Mouse (Mus musculus) forebrain, embryonic 11.5 days (tissue): ENCODE data around the gene Fzd1. TPM values are rescaled to one million over a fixed set of nuclear protein-coding genes. Genes with fewer than 3 reads are reported as not detected.

ENCODE experiments used
- ATAC-seq: fragments of 200-750 bp; cut with Nextera tagmentation; replicated peaks from 2 replicates; pipeline ENCODE4 v1.8.0; 2017; ENCODE audit warnings: moderate TSS enrichment; ENCODE audit not compliant: low FRiP score
- DNase-seq: peaks from one replicate; pipeline ENCODE4 v3.0.0-alpha.2; 2017; ENCODE audit warnings: low spot score
- H3K27ac ChIP-seq: fragments of 300-500 bp; sonication (generic); 2 replicates; pipeline ENCODE4 v1.5.1; 2014; ENCODE audit warnings: low read depth, low read length
- H3K27me3 ChIP-seq: fragments of 300-500 bp; sonication (generic); 2 replicates; pipeline ENCODE4 v1.6.1; 2014; ENCODE audit warnings: mild to moderate bottlenecking, low read length, mixed read lengths; ENCODE audit not compliant: control insufficient read depth, insufficient read depth
- H3K36me3 ChIP-seq: fragments of 300-500 bp; sonication (generic); 2 replicates; pipeline ENCODE4 v1.6.1; 2014; ENCODE audit warnings: mild to moderate bottlenecking, low read length, moderate library complexity, mixed read lengths; ENCODE audit not compliant: control insufficient read depth, insufficient read depth
- H3K4me1 ChIP-seq: fragments of 300-500 bp; sonication (generic); replicated peaks from 2 replicates; pipeline ENCODE4 v1.6.1; 2014; ENCODE audit warnings: low read length, mixed read lengths; ENCODE audit not compliant: control insufficient read depth, insufficient read depth
- H3K4me2 ChIP-seq: fragments of 300-500 bp; sonication (generic); 2 replicates; pipeline ENCODE4 v1.6.1; 2014; ENCODE audit warnings: low read depth, mild to moderate bottlenecking, low read length, moderate library complexity, mixed read lengths; ENCODE audit not compliant: severe bottlenecking
- H3K4me3 ChIP-seq: fragments of 300-500 bp; sonication (generic); 2 replicates; pipeline ENCODE4 v1.5.1; 2014; ENCODE audit warnings: low read depth, low read length
- H3K9ac ChIP-seq: fragments of 300-500 bp; sonication (generic); 2 replicates; pipeline ENCODE4 v1.6.1; 2014; ENCODE audit warnings: low read length
- H3K9me3 ChIP-seq: fragments of 300-500 bp; sonication (generic); 2 replicates; pipeline ENCODE4 v1.6.1; 2016; ENCODE audit warnings: low read length, mixed read lengths; ENCODE audit not compliant: control insufficient read depth
- WGBS: fragments of 180-500 bp; shearing (Covaris S2); extraction: QIAGEN DNeasy Blood & Tissue Kit; methylation state at CpG from one replicate; pipeline ENCODE4 v1.1.7; 2014; 5-methylcytosine and 5-hydroxymethylcytosine counted together
- polyA plus RNA-seq: library from polyadenylated mRNA; unstranded; fragments of >200 nt; fragmentation: Nextera tagmentation; extraction: Ambion mirVana; gene quantifications from 2 replicates; pipeline ENCODE4 v1.2.1, GENCODE M21; 2014

The Fzd1 gene
- polyA plus RNA-seq, 1 experiment from 2014 or later: 36.4 TPM

DNA sequence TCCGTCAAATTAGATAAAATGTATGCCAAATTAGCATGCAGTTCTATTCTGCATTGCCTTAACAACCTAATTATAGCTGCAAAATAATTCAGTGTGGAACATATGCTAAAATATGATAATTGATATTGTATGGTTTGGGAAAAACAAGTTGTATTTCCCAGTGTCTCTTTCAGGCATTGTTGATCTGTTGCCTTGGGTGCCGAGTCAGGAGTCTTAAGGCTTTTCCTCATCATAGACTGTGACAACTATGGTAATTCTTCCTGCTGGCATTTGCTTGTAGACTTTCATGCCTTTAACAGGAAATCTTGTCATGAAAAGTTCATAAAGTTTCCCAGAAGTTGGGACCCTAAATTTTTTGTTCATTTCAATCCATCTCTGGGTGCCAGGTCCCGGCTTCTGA is 20.4 kb upstream of the Fzd1 start:
- no peak overlapping the region for H3K27ac ChIP-seq
- no peaks in the 10 kb centered on the region for H3K36me3 ChIP-seq
- H3K9ac ChIP-seq: no peak overlapping the region
- H3K27me3 ChIP-seq: no peaks in the 10 kb centered on the region
- no peak overlapping the region for H3K4me3 ChIP-seq
- H3K9me3 ChIP-seq: no peaks in the 10 kb centered on the region
- H3K4me1 ChIP-seq: peaks cover 4% of the 10 kb centered on the region
- H3K4me2 ChIP-seq: no peak overlapping the region
- DNase-seq: no peak
- no peak for ATAC-seq
- 86% methylated on average over 3 of the region's 3 CpGs for WGBS

DNA sequence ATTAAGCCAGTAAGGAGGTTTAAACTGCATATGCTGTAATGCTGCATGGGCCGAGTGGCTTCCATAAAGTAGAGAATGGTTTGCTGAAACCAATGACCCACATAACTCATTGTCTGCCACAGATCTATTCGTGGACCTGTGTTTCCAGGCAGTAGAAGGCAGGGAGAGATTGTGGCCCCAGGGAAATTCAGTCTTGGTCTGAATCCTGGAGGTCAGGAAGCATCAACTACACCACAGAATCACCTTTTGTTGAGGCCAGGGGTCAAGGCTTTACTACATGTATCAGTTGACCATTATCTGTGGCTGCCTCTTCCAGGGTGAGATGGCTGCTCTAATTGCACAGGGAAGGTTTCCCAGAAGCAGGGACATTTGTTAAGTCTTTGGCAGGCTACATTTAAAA is 18.7 kb upstream of the Fzd1 start:
- H3K4me2 ChIP-seq: no peak overlapping the region
- H3K9me3 ChIP-seq: no peaks in the 10 kb centered on the region
- no peak overlapping the region for H3K4me3 ChIP-seq
- no peaks in the 10 kb centered on the region for H3K27me3 ChIP-seq
- 69% methylated on average over 2 of the region's 2 CpGs for WGBS
- no peak overlapping the region for H3K27ac ChIP-seq
- no peak overlapping the region for H3K9ac ChIP-seq
- DNase-seq (no peak), ATAC-seq (no peak)
- H3K36me3 ChIP-seq: no peaks in the 10 kb centered on the region
- H3K4me1 ChIP-seq: peaks cover 6% of the 10 kb centered on the region

DNA sequence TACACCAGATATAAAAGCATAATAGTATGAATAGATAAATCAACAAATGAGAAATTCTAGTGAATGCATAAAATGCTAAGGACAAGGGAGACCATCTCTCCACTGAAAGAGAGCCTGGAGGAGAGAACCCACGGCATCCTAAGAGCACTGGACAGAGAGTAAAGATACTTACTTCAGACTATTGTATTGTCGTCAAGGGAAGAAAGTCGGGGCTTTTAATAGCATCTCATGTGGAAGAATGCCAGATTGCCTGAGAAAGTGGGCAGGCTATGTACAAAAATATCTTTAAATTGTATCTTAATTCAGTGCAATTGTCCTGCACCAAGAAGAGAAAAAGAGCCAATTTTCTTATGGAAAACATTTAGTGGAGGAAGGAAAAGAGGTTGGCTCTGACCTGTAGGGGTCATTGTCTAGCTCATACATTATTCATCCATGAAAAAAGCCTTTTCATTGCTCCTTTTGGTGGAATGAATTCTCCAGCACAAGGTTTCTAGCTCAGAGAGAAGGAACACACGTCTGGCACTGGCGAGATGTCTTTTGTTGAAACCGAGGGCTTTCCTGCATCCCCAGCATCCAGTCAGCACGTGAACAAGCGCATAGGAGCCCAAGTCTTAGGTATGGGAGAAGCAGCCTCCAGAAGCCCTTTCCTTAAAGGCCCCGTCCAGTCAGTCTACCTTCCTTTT is 15.4 kb upstream of the Fzd1 start:
- H3K4me1 ChIP-seq: peaks cover 6% of the 10 kb centered on the region
- H3K27ac ChIP-seq: peak overlapping the region; percentile 59; the same call in 1 of the 2 replicates
- ATAC-seq: peak; percentile 72
- no peak overlapping the region for H3K9ac ChIP-seq
- no peaks in the 10 kb centered on the region for H3K36me3 ChIP-seq
- H3K9me3 ChIP-seq: no peaks in the 10 kb centered on the region
- DNase-seq: no peak
- no peak overlapping the region for H3K4me3 ChIP-seq
- H3K27me3 ChIP-seq: no peaks in the 10 kb centered on the region
- WGBS: 19% methylated on average over 9 of the region's 9 CpGs
- no peak overlapping the region for H3K4me2 ChIP-seq

DNA sequence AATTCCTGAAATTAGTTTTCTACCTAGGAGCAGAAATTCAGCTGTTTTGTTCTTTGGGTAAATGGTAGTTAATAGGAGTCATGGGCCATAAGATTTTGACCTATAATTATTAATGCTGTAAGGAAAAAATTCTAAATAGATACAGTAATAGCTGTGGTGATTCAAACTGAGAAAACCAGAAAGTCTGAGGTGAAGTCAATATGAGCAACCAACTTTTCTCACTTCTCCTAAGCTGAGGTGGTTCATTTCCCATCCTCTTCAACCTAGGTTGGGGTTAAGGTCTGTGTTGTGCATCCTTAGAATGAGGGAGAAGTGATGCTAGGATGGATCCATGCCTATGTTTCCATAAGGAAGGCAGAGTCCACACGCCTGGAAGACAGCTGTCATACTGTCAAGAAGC is 12.8 kb upstream of the Fzd1 start:
- Histone ChIP-seq H3K4me3 (no peak overlapping the region), H3K27me3 (no peaks in the 10 kb centered on the region), H3K9ac (no peak overlapping the region), H3K4me1 (peaks cover 6% of the 10 kb centered on the region), H3K36me3 (no peaks in the 10 kb centered on the region), H3K27ac (no peak overlapping the region), H3K9me3 (no peaks in the 10 kb centered on the region), H3K4me2 (no peak overlapping the region)
- DNase-seq: no peak
- 91% methylated on average over 1 of the region's 1 CpGs for WGBS
- ATAC-seq: no peak

DNA sequence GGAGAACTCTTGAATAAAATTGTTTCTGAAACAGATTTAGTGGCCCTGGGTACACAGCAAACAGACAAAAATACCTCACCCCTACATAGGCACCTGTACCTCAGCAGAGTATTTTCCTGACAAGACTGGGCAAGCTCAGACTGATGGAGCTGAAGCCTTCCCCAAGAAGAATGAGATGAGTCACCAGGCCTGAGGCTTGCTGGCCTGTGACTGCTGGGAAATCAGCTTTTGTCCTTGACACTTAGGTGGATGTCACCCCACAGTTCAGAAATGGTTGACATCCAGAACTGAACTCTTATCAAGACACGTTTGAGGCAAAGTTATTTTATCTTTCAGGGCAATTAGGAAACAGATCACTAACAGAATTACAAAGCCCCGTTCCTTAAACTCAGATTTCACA is 10.1 kb upstream of the Fzd1 start:
- Histone ChIP-seq H3K4me3 (no peak overlapping the region), H3K4me1 (no peaks in the 10 kb centered on the region), H3K36me3 (no peaks in the 10 kb centered on the region), H3K9me3 (no peaks in the 10 kb centered on the region), H3K27ac (no peak overlapping the region), H3K27me3 (no peaks in the 10 kb centered on the region), H3K4me2 (no peak overlapping the region), H3K9ac (no peak overlapping the region)
- DNase-seq (no peak), ATAC-seq (no peak)
- 86% methylated on average over 2 of the region's 2 CpGs for WGBS

DNA sequence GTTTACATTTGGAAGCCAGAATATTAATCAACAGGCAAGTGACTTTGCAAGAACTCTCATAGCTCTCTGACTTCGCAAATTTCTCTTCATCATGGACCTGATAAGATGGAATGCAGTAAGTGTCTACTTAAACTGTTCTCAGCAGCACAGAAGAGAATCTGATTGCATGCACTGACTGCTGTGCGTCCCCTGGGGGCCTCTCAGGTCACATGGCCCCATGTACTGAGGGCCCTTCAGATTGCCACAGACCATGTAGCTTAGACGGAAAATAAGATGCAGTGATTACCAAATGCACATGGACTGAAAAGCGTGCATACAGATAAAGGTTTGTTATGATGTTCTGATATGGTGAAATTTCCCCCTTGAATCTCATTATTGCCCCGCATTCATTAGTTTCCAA is 8.9 kb upstream of the Fzd1 start:
- Histone ChIP-seq H3K9ac (no peak overlapping the region), H3K27ac (no peak overlapping the region), H3K4me3 (no peak overlapping the region), H3K9me3 (no peaks in the 10 kb centered on the region), H3K36me3 (no peaks in the 10 kb centered on the region), H3K4me1 (no peaks in the 10 kb centered on the region), H3K4me2 (no peak overlapping the region), H3K27me3 (no peaks in the 10 kb centered on the region)
- 85% methylated on average over 5 of the region's 5 CpGs for WGBS
- DNase-seq (no peak), ATAC-seq (no peak)

DNA sequence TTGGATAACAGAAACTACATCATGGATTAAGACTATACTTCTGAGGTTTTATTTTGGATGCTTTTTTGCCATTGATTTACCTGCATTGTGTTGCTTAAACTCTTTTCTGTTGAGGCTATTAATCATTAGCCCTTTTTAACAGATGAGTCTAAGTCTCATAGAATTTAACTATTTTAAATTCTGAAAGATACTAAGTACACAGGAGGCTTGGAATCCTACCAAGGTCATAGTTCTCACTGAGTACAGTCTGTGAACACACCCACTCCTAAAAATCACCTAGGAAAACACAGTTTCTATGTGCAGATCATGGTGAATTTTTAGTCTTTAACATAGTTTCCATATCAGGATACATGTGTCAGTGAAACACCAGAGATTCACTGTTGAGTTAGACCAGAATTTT is 4.1 kb upstream of the Fzd1 start:
- no peaks in the 10 kb centered on the region for H3K9me3 ChIP-seq
- no peaks in the 10 kb centered on the region for H3K27me3 ChIP-seq
- no peaks in the 10 kb centered on the region; the same call in 1 of the 2 replicates for H3K4me1 ChIP-seq
- DNase-seq (no peak), ATAC-seq (no peak)
- H3K27ac ChIP-seq: no peak overlapping the region
- no peak overlapping the region for H3K9ac ChIP-seq
- H3K4me2 ChIP-seq: no peak overlapping the region
- H3K36me3 ChIP-seq: no peaks in the 10 kb centered on the region
- no peak overlapping the region for H3K4me3 ChIP-seq

DNA sequence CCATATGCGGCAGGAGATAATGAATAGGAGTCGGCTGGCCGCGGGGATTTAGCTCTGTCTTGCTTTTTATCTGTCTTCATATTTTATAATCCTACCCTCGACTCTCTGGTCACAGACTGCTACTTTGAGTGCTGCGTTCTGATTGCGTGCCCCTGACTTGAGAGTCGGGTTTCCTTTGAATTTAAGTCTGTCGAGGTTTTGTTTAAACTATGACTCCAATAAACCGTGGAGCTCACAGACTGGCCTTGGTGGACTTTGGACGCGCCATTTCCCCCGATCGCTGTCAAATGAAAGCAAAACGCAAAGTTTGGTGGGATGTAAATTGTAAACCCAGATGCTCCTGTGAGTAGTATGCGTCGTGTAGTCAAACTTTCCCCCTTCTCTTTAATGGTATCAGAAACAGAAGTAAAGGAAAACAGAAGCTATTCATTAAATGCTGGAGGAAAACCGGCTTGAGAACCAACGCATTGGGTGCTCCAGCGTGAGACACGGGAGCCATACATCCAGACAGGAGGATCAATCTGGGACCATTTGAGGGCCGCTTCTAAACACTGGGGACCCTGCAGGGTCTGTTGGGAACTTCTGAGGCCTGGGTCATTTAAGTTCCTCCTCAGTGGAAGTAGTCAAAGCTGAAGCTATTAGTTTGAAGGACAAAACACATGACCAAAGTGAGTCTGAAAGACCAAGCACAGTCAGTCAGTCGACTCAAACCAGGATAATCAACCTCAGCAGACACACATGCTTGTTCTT is 671 bp upstream of the Fzd1 start:
- no peak for ATAC-seq
- H3K9ac ChIP-seq: peak overlapping the region; percentile 96

More for the DNA sequence above, 671 bp upstream of the Fzd1 start:
- H3K36me3 ChIP-seq: no peaks in the 10 kb centered on the region
- peak overlapping the region; percentile 96 for H3K27ac ChIP-seq
- H3K9me3 ChIP-seq: no peaks in the 10 kb centered on the region
- H3K4me2 ChIP-seq: peak overlapping the region; percentile 94
- WGBS: under 1% methylated on average over 23 of the region's 23 CpGs
- no peaks in the 10 kb centered on the region for H3K27me3 ChIP-seq
- H3K4me1 ChIP-seq: peaks cover 2% of the 10 kb centered on the region; the same call in 1 of the 2 replicates
- DNase-seq: peak; percentile 53
- peak overlapping the region; percentile 85 for H3K4me3 ChIP-seq
